Mouse (Mus musculus) spleen, adult 2 months (tissue): Measurements from ENCODE around the gene Hacd2. TPM values are rescaled to one million over a fixed set of nuclear protein-coding genes. Genes with fewer than 3 reads are reported as not detected.

Source experiments
- DNase-seq, 2 experiments: peaks; one replicate each; pipeline versions ENCODE4 v3.0.0 to v3.0.0-alpha.2; 2012 to 2021; ENCODE audit warnings: low spot score in 2 of 2, low read depth in 1 of 2
- H3K27ac ChIP-seq: fragments of 200-500 bp; 2 replicates; pipeline ENCODE4 v1.5.1; 2012; ENCODE audit warnings: low read length, inconsistent platforms; ENCODE audit not compliant: insufficient read depth
- H3K27me3 ChIP-seq: fragments of 200-500 bp; 2 replicates; pipeline ENCODE4 v1.6.1; 2012; ENCODE audit warnings: mild to moderate bottlenecking, moderate library complexity, low read length, inconsistent platforms; ENCODE audit not compliant: control insufficient read depth, insufficient read depth
- H3K36me3 ChIP-seq: fragments of 200-500 bp; 2 replicates; pipeline ENCODE4 v1.6.1; 2012; ENCODE audit warnings: mild to moderate bottlenecking, low read length, inconsistent platforms; ENCODE audit not compliant: control insufficient read depth, insufficient read depth
- H3K4me1 ChIP-seq: fragments of 200-500 bp; 2 replicates; pipeline ENCODE4 v1.6.1; 2011; ENCODE audit warnings: inconsistent platforms; ENCODE audit not compliant: control insufficient read depth, insufficient read depth, insufficient read length
- H3K4me3 ChIP-seq: fragments of 200-500 bp; 2 replicates; pipeline ENCODE4 v1.5.1; 2011; ENCODE audit warnings: mild to moderate bottlenecking, inconsistent platforms; ENCODE audit not compliant: insufficient read depth, insufficient read length; ENCODE audit errors: extremely low read depth
- CTCF ChIP-seq: fragments of 200-500 bp; IDR thresholded peaks from 2 replicates; pipeline ENCODE4 v1.5.1; 2011; ENCODE audit warnings: mild to moderate bottlenecking, inconsistent platforms; ENCODE audit not compliant: insufficient read depth, insufficient read length, insufficient replicate concordance; ENCODE audit errors: extremely low read depth
- POLR2A ChIP-seq: fragments of 200-500 bp; IDR thresholded peaks from 2 replicates; pipeline ENCODE4 v1.6.1; 2011; ENCODE audit warnings: low read depth, low read length, inconsistent platforms
- WGBS: fragments of 180-500 bp; shearing (Covaris S2); methylation state at CpG from one replicate; pipeline ENCODE4 v1.1.7; 2018; 5-methylcytosine and 5-hydroxymethylcytosine counted together
- polyA plus RNA-seq: library from polyadenylated mRNA; depleted of rRNA; stranded (reverse); fragments of >200 nt; gene quantifications from 2 replicates; pipeline ENCODE4 v1.2.3, GENCODE M21; 2012

Gene Hacd2
- polyA plus RNA-seq, 1 experiment, result 13.9 TPM

DNA sequence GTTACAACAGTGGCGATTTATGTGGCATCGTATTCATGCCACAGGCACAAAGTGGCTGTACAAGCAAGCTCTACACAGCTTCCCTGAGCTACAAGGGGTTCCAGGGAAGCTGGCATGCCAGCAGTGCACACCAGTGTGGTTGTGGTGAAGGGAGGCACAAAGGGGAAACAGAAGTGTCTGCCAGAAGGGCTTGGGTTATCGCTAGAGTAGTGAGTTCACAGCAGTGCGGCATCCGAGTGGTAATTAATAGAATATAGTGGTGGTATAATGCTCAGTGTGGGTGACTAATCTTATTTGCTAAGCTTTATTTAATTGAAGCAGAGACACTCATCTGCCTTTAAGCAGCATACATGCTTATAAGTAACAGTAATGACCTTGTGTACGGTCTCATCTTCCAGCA, 43.5 kb downstream of the Hacd2 start:
- TF ChIP-seq POLR2A, result no peak
- no peak for TF ChIP-seq CTCF
- H3K27ac ChIP-seq, result no peak overlapping the region
- peaks cover 4% of the 10 kb centered on the region; the same call in 1 of the 2 replicates for H3K36me3 ChIP-seq
- 88% methylated on average over 6 of the region's 6 CpGs for WGBS
- H3K27me3 ChIP-seq, result no peaks in the 10 kb centered on the region
- no peak for DNase-seq
- H3K4me3 ChIP-seq, result no peak overlapping the region
- no peaks in the 10 kb centered on the region; the same call in 1 of the 2 replicates for H3K4me1 ChIP-seq

DNA sequence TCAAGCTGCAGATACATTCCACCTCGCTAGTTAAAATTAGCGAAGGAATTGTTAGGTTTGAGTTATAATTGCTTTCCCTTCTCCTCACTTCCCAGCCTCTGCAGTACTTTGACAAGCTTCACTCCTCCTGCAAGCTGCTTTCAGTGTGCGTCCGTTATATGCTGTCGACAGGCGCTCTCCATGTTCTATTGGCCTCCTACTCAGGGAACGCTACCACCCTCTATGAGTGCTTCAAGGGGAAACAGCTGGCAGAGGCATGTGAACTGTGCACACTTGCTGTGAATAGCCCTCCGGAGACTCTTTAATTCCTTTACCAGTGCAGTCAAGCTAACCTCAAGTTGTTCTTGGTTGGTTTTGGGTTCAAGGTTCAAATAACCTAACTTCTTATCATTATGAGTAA, 44.9 kb downstream of the Hacd2 start:
- H3K4me1 ChIP-seq, result no peaks in the 10 kb centered on the region; the same call in 1 of the 2 replicates
- H3K36me3 ChIP-seq, result peaks cover 1% of the 10 kb centered on the region; the same call in 1 of the 2 replicates
- no peak overlapping the region for H3K4me3 ChIP-seq
- WGBS, result 93% methylated on average over 8 of the region's 8 CpGs
- no peaks in the 10 kb centered on the region for H3K27me3 ChIP-seq
- H3K27ac ChIP-seq, result no peak overlapping the region
- TF ChIP-seq POLR2A (no peak), CTCF (no peak)
- DNase-seq, result no peak

DNA sequence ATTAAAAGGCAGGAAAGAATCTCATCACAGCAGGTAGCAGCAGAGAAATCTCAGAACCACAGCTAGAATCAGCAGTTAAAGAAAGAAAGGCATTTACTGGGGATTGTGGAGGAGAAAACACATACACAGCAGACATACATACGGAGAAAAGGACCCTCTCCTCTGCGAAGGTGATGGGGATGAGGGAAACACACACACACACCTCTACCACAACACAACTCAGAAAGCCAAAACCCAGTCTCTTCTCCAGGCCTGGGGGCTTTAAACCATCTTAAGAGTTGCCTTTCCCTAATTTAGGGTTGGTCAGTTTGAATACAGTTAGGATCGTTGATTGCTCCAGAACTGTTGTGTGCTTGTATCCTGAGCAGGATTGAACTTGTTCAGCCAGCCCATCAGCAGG, 45.4 kb downstream of the Hacd2 start:
- H3K4me1 ChIP-seq, result no peaks in the 10 kb centered on the region; the same call in 1 of the 2 replicates
- DNase-seq, result no peak
- H3K27me3 ChIP-seq, result no peaks in the 10 kb centered on the region
- no peaks in the 10 kb centered on the region for H3K36me3 ChIP-seq
- H3K4me3 ChIP-seq, result no peak overlapping the region
- no peak overlapping the region for H3K27ac ChIP-seq
- no peak for TF ChIP-seq POLR2A
- 94% methylated on average over 3 of the region's 3 CpGs for WGBS

- TF ChIP-seq CTCF (no peak), POLR2A (no peak)
- no peak overlapping the region for H3K4me3 ChIP-seq
- H3K4me1 ChIP-seq, result no peaks in the 10 kb centered on the region; the same call in 1 of the 2 replicates
- 60% methylated on average over 4 of the region's 4 CpGs for WGBS
- peak in 1 of 2 experiments; percentile 11 for DNase-seq
- no peaks in the 10 kb centered on the region for H3K27me3 ChIP-seq
- H3K27ac ChIP-seq, result no peak overlapping the region
- no peaks in the 10 kb centered on the region for H3K36me3 ChIP-seq
Observed at GRCm38 (mm10) chr16:35068886-35069285, 46.7 kb downstream of the Hacd2 start.

GRCm38 (mm10) chr16:35074436-35074835, 52.2 kb downstream of the Hacd2 start:
- Histone ChIP-seq H3K4me3 (no peak overlapping the region), H3K36me3 (peaks cover 5% of the 10 kb centered on the region; the same call in 1 of the 2 replicates), H3K27me3 (no peaks in the 10 kb centered on the region), H3K4me1 (no peaks in the 10 kb centered on the region), H3K27ac (no peak overlapping the region)
- TF ChIP-seq CTCF (no peak), POLR2A (no peak)
- DNase-seq, result no peak

DNA sequence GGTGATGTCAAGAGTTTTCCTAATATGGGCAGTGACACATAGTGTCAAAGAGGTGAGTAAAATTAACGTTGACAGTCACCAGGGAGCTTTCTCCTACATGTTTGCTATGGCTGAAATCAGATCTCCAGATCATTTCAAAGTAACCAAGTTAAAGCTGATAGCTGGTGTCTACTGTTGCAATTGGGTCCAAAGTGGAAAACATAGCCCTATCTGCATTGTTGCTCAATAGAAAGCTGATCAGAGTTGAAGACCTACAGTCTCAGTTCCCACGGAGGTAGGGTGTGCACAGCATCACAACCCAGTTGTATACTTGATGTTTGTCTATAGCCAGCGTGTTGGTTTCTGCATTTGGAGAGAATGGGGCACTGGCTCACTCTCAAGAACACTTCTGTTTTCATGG, 53.4 kb downstream of the Hacd2 start:
- no peak overlapping the region for H3K27ac ChIP-seq
- peaks cover 5% of the 10 kb centered on the region; the same call in 1 of the 2 replicates for H3K36me3 ChIP-seq
- 91% methylated on average over 3 of the region's 3 CpGs for WGBS
- no peak for DNase-seq
- no peaks in the 10 kb centered on the region for H3K4me1 ChIP-seq
- no peak for TF ChIP-seq POLR2A
- H3K4me3 ChIP-seq, result no peak overlapping the region
- no peaks in the 10 kb centered on the region for H3K27me3 ChIP-seq

DNA sequence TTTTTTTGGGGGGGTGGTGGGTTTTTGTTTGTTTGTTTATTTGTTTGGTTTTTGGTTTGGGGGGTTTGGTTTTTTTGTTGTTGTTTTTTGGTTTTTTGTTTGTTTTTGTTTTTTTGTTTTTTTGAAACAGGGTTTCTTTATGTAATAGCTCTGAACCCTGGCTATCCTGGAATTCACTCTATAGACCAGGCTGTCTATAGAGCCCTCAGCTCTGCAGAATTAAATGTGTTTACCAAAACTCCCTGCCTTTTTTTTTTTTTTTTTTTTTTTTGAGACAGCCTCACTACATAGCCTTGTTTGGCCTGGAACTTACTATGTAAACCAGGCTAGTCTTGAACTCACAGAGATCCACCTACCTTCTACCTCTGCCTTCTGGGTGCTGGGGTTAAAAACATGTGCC, 71.3 kb downstream of the Hacd2 start:
- DNase-seq, result no peak
- Histone ChIP-seq H3K4me1 (no peaks in the 10 kb centered on the region), H3K4me3 (no peak overlapping the region), H3K27me3 (no peaks in the 10 kb centered on the region), H3K36me3 (no peaks in the 10 kb centered on the region), H3K27ac (no peak overlapping the region)
- TF ChIP-seq CTCF (no peak), POLR2A (no peak)
